Mouse (Mus musculus): ENCODE measurements at regions not wholly inside any gene's neighbourhood (a gene's known extent, or its start where the extent isn't known, plus 50 kb on each side); places are given as distances from the start of the nearest gene placed in this dataset.

DNA sequence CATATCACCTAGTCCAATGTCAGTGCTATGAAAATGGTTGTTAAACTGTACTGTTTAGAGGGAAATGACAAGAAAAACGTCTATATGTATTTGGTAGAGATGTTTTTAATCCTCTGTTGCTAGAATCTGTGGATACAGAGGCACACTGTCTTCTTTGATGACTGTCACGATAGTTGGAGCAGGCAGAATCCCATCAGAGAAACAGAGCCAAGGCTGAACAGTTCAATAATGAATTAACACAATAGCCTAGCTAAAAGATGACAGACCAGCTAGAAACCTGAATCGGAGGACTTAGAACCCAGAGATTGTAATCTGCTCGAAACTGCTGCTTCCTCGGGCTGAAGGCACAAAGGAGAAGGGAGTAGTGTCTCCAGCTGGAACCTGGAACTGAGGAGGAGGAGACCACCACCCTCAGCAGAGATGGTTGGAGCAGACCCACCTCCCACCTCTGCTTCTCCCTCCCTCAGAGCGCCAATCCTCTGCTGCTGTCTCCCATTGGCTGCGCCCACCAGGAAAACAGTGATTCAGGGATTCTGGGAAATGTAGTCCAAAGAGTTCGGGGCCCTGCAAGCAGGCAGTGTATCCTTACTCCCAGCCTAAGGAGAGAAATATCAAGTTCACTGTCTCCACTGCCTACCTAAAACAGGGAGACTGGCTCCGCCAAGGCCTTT lies 98.2 kb upstream of the Mgme1 start:
- peak overlapping the region; percentile 42 for H3K9ac ChIP-seq (replicated peaks)
- peak overlapping the region; percentile 52 for H3K4me2 ChIP-seq
- no peak overlapping the region for H3K27ac ChIP-seq
- peak; percentile 88 for ATAC-seq (ENCODE audit: insufficient number of reproducible peaks, insufficient read depth, low FRiP score, low TSS enrichment, low read depth)
- H3K4me1 ChIP-seq (replicated peaks), result 0 out of 2 replicates have a peak, but pooled peaks cover 11% of the 10 kb centered on the region
- no peaks in the 10 kb centered on the region for H3K9me3 ChIP-seq
- H3K27me3 ChIP-seq, result no peaks in the 10 kb centered on the region
- peak overlapping the region; percentile 34 for H3K4me3 ChIP-seq (replicated peaks)
- no peaks in the 10 kb centered on the region for H3K36me3 ChIP-seq
- 17% methylated on average over 9 of the region's 9 CpGs for WGBS

DNA sequence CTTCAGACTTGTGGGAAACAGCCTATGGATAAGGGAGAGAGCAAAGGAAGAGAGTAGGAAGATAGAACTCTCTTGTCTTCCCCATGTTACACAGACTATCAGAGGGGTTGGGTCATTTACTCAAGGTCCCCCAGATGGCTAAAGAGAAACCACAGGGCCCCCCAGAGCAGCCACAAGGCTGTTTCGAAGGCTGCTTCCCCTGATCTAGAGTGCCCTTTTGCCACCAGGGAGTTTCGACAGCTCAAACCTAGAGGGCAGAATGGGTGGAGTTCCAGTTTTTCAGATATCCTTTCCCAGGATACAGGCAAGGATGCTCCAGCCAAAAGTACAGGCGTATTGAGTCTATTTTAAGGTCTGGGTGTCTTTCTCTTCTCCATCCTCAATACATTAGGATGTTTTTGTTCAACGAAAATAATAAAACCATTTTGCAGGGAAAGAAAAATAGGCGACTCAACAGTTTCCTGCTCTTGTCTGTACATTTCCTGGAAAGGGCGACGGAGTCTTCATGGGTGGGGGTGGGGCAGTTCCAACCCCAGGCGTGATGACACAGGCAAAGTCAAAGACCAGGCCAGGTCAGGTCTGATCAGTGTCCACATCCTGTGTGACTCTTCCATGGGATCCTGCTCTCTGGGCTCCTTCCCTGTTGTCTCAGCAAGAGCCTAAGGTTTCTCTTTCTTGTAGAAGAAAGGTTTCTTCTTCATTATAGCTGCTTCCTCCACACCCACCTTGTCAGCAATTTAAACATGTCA lies 96.9 kb upstream of the Mgme1 start:
- Histone ChIP-seq H3K36me3 (no peaks in the 10 kb centered on the region), H3K27ac (no peak overlapping the region), H3K9me3 (no peaks in the 10 kb centered on the region), H3K4me2 (no peak overlapping the region), H3K27me3 (no peaks in the 10 kb centered on the region), H3K9ac (replicated peaks) (no peak overlapping the region), H3K4me3 (replicated peaks) (no peak overlapping the region), H3K4me1 (replicated peaks) (0 out of 2 replicates have a peak, but pooled peaks cover 16% of the 10 kb centered on the region)
- ATAC-seq (ENCODE audit: insufficient number of reproducible peaks, insufficient read depth, low FRiP score, low TSS enrichment, low read depth), result no peak
- WGBS, result 82% methylated on average over 8 of the region's 8 CpGs

DNA sequence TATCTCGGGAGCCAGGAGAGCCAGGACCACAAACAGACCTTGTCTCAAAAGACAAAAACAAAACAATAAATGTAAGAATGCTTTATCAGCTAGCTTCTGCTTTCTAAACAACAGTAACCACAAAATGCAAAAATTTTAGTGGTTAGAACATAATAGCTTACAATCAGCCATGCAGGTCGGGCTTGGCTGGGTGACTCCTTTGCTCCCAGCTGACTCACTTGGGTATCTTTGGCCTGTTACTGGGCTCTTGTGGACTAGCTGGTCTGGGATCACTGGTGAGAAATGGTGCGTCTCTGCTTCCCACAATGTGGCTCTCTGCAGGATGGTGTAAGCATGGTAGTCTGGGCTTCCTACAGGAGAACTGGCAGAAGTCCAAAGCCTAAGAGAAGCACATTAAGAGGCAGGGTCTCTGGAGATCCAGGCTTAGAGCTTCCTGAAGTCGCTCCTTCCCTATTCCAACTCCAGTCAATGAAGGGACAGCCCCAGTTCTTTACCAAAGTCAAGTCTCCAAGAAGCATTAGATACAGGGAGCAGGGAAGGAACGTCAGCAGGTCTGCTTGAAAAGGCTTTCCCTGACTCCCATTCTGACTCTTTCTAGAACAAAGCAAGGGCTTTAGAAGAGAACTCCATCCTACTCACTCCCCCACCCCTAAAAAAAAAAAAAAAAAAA lies 96.0 kb upstream of the Mgme1 start:
- no peak overlapping the region for H3K9ac ChIP-seq (replicated peaks)
- WGBS, result 81% methylated on average over 5 of the region's 5 CpGs
- no peaks in the 10 kb centered on the region for H3K9me3 ChIP-seq
- ATAC-seq (ENCODE audit: insufficient number of reproducible peaks, insufficient read depth, low FRiP score, low TSS enrichment, low read depth), result no peak
- 0 out of 2 replicates have a peak, but pooled peaks cover 12% of the 10 kb centered on the region for H3K4me1 ChIP-seq (replicated peaks)
- H3K36me3 ChIP-seq, result no peaks in the 10 kb centered on the region
- H3K4me3 ChIP-seq (replicated peaks), result no peak overlapping the region
- H3K27ac ChIP-seq, result no peak overlapping the region
- H3K27me3 ChIP-seq, result no peaks in the 10 kb centered on the region
- no peak overlapping the region for H3K4me2 ChIP-seq

DNA sequence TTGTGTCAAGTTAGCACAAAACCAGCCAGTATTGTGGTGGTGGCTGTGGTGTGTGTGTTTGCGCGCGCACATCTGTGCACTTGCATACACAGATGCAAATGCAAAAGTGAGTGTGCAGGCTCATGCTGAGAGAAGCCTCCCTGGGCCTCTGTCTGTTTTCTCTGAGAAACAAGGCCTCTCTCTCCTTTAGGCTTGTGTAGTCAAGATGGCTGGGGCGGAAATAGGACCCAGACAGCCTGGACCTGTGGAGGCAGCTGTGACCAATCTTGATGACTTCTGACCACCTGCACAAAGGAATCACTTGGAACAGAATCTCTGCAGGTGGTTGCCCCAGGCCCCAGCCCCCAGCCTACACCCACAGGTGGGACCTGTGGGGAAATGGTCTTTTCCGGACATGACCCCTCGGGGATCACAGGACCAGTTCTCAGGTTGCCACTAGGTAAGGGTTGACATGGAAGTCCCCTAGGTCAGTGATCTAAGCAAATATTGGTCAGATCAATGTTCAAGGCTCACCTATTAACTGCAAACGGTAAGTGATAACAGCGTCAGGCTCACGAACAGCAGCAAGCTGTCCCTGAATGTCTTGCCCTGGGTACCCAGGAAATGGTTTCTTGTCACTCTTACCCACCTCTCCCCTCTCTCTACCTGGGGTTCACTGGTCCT lies 93.8 kb upstream of the Mgme1 start:
- Histone ChIP-seq H3K4me1 (replicated peaks) (0 out of 2 replicates have a peak, but pooled peaks cover 8% of the 10 kb centered on the region), H3K36me3 (no peaks in the 10 kb centered on the region), H3K4me3 (replicated peaks) (no peak overlapping the region), H3K9me3 (no peaks in the 10 kb centered on the region), H3K27ac (no peak overlapping the region), H3K4me2 (no peak overlapping the region), H3K27me3 (no peaks in the 10 kb centered on the region), H3K9ac (replicated peaks) (no peak overlapping the region)
- ATAC-seq (ENCODE audit: insufficient number of reproducible peaks, insufficient read depth, low FRiP score, low TSS enrichment, low read depth), result no peak
- 92% methylated on average over 9 of the region's 9 CpGs for WGBS

DNA sequence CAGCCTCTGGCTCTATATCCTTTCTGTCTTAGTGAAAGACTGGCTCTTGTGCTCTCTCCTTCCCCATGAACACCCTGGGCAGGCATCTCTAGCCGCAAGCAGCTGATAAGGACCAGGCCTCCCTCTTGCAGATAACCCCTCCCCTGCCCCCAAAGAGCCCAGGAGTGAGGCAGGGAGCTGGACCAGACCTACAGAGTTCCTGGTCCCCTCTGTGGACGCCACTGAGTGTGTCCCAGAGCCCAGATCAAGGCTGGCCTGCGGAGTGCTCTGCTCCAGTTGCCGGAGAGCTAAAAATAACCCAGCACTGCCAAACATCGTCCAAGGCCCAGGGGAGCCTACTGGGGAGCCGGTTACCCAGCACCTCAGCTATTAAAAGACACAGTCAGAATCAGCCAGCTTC lies 93.2 kb upstream of the Mgme1 start:
- Histone ChIP-seq H3K36me3 (no peaks in the 10 kb centered on the region), H3K4me2 (no peak overlapping the region), H3K4me3 (replicated peaks) (no peak overlapping the region), H3K9ac (replicated peaks) (no peak overlapping the region), H3K9me3 (no peaks in the 10 kb centered on the region), H3K27ac (no peak overlapping the region), H3K4me1 (replicated peaks) (0 out of 2 replicates have a peak, but pooled peaks cover 8% of the 10 kb centered on the region), H3K27me3 (no peaks in the 10 kb centered on the region)
- 52% methylated on average over 6 of the region's 6 CpGs for WGBS
- ATAC-seq (ENCODE audit: insufficient number of reproducible peaks, insufficient read depth, low FRiP score, low TSS enrichment, low read depth), result no peak

DNA sequence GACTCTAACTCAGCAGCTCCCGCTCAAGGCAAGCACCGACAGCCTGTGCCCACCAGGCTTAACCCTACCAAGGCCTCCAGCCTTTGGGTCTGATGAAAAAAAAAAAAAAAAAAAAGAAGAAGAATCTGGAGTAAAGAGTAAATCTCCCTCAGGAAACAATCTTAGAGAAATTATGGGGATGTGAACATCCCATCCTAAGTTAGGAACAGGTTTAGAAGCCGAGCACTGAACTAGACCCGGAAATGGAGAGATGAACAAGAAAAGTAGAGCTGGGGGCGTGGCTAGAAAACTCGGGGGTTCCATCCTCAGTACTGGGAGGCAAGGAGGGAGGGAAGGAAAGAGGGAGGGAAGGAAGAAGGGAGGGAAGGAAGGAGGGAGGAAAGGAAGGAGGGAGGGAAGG lies 92.5 kb upstream of the Mgme1 start:
- H3K4me2 ChIP-seq, result no peak overlapping the region
- H3K9me3 ChIP-seq, result no peaks in the 10 kb centered on the region
- no peaks in the 10 kb centered on the region for H3K27me3 ChIP-seq
- 0 out of 2 replicates have a peak, but pooled peaks cover 5% of the 10 kb centered on the region for H3K4me1 ChIP-seq (replicated peaks)
- no peak overlapping the region for H3K4me3 ChIP-seq (replicated peaks)
- no peak overlapping the region for H3K27ac ChIP-seq
- H3K9ac ChIP-seq (replicated peaks), result no peak overlapping the region
- no peak for ATAC-seq (ENCODE audit: insufficient number of reproducible peaks, insufficient read depth, low FRiP score, low TSS enrichment, low read depth)
- WGBS, result 80% methylated on average over 6 of the region's 6 CpGs
- H3K36me3 ChIP-seq, result no peaks in the 10 kb centered on the region

DNA sequence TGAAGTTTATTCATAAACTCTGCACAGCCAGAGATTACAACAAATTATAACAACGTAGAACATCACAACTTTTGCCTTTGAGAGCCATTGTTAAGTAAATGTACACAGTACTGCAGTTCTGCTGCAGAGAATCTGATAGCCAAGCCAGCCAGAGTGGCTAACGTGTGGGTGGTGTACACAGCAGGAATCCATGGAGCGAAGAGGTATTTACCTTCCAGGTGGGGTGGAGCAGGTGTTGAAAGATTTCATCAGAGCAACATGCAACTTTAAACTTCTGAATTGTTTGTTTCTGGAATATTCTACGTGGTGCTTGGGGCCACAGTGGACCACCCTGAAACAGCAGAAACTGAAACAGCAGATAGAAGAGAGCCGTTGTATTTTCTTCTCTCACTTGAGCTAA lies 88.4 kb upstream of the Mgme1 start:
- 0 out of 2 replicates have a peak, but pooled peaks cover 5% of the 10 kb centered on the region for H3K4me1 ChIP-seq (replicated peaks)
- H3K36me3 ChIP-seq, result no peaks in the 10 kb centered on the region
- no peak overlapping the region for H3K4me2 ChIP-seq
- H3K9me3 ChIP-seq, result no peaks in the 10 kb centered on the region
- no peak for ATAC-seq (ENCODE audit: insufficient number of reproducible peaks, insufficient read depth, low FRiP score, low TSS enrichment, low read depth)
- no peak overlapping the region for H3K4me3 ChIP-seq (replicated peaks)
- WGBS, result 79% methylated on average over 5 of the region's 5 CpGs
- H3K27ac ChIP-seq, result no peak overlapping the region
- no peaks in the 10 kb centered on the region for H3K27me3 ChIP-seq
- H3K9ac ChIP-seq (replicated peaks), result no peak overlapping the region

DNA sequence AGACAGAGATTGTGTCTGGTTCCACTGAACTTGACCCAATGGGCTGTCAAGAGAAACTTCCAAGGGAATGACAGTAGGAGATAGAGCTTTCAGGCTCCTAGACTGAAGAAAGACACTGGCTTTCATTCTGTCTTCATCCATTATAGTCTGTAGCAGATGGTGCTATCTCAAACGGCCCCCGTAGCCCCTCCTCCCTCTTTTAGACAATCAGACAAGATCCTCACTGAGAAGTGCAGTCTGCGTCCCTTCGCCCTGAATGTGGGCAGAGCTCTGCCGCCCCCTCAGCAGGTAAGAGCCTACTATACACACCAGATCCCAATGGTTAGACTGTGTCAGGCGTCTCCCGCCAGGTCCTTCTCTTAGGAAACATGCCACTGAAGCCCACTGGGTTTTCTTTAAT lies 87.9 kb upstream of the Mgme1 start:
- Histone ChIP-seq H3K4me3 (replicated peaks) (no peak overlapping the region), H3K4me2 (no peak overlapping the region), H3K36me3 (no peaks in the 10 kb centered on the region), H3K4me1 (replicated peaks) (0 out of 2 replicates have a peak, but pooled peaks cover 1% of the 10 kb centered on the region), H3K9me3 (no peaks in the 10 kb centered on the region), H3K9ac (replicated peaks) (no peak overlapping the region), H3K27ac (no peak overlapping the region), H3K27me3 (no peaks in the 10 kb centered on the region)
- ATAC-seq (ENCODE audit: insufficient number of reproducible peaks, insufficient read depth, low FRiP score, low TSS enrichment, low read depth), result no peak
- WGBS, result 78% methylated on average over 7 of the region's 7 CpGs

DNA sequence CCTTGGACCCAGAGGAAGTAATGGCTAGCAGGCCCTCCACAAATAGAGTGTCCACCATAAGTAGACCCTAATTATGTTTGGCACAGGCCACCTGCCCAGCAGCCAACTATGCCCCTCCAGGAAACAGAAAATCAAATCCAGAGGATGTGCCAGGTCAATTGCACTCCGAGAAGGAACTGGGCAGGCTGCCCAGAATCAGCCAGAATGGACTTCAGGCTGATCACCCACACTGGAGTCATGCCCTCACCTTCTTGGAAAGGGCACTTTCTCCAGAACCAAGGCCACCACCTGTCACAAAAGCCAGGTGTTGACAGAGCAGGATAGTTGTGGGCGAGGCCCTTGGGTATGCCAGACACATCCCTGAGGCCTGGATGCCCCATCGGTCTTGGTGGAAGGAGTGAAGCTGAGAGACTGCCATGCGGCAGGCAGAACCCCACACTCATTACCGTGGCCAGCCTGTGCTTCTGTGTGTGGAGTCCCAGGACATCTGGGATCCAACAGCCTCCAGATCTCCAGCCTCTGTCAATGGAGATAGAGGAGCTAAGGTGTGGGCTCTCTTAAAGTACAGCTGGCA lies 87.0 kb upstream of the Mgme1 start:
- no peaks in the 10 kb centered on the region for H3K9me3 ChIP-seq
- H3K4me1 ChIP-seq (replicated peaks), result peaks cover 7% of the 10 kb centered on the region
- no peak overlapping the region for H3K9ac ChIP-seq (replicated peaks)
- no peak overlapping the region for H3K4me3 ChIP-seq (replicated peaks)
- H3K4me2 ChIP-seq, result no peak overlapping the region
- H3K27ac ChIP-seq, result no peak overlapping the region
- no peaks in the 10 kb centered on the region for H3K27me3 ChIP-seq
- ATAC-seq (ENCODE audit: insufficient number of reproducible peaks, insufficient read depth, low FRiP score, low TSS enrichment, low read depth), result no peak; the same call in 1 of the 2 replicates
- no peaks in the 10 kb centered on the region for H3K36me3 ChIP-seq
- WGBS, result 82% methylated on average over 5 of the region's 5 CpGs

DNA sequence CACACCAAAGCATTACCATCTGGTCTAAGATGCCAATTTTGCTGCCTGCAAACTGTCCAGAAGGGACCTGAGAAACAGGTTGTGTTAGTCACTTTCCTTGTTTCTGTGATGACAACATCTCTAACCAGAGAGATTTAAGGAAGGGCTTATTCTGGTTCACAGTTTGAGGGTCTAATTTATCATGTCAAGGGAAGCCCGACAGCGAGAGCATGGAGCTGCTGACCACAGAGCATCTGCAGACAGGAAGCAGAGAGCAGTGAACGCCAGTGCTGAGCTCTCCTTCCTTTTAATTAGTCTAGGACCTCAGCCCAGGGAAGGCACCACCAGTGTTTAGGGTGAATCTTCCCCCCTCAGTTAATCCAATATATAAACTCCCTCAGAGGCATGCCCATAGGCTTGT lies 85.3 kb upstream of the Mgme1 start:
- no peak overlapping the region for H3K4me3 ChIP-seq (replicated peaks)
- no peak overlapping the region for H3K4me2 ChIP-seq
- peaks cover 15% of the 10 kb centered on the region for H3K4me1 ChIP-seq (replicated peaks)
- H3K9ac ChIP-seq (replicated peaks), result no peak overlapping the region
- H3K27ac ChIP-seq, result no peak overlapping the region
- 71% methylated on average over 3 of the region's 3 CpGs for WGBS
- no peaks in the 10 kb centered on the region for H3K36me3 ChIP-seq
- no peak for ATAC-seq (ENCODE audit: insufficient number of reproducible peaks, insufficient read depth, low FRiP score, low TSS enrichment, low read depth)
- no peaks in the 10 kb centered on the region for H3K9me3 ChIP-seq
- H3K27me3 ChIP-seq, result no peaks in the 10 kb centered on the region

DNA sequence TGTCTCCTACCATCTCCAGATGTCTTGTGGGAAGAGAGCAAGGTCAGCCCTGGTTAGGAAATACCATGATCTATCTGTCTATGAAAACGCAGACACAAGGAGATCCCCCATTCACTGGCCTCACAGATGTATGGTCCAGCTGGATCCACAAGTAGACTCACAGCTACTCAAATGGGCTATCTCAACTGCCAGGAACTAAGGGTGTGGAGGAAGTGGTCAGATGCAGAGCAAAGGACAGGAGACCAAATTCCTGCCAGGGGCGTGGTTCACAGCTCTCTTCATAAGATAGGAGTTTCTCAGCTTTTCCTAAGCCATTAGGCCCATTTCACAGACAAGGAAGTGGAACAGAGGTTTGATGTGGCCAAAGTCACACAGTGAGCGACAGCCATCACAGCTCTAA lies 84.0 kb upstream of the Mgme1 start:
- Histone ChIP-seq H3K27ac (no peak overlapping the region), H3K36me3 (no peaks in the 10 kb centered on the region), H3K4me1 (replicated peaks) (peaks cover 15% of the 10 kb centered on the region), H3K4me3 (replicated peaks) (no peak overlapping the region), H3K9ac (replicated peaks) (no peak overlapping the region), H3K27me3 (no peaks in the 10 kb centered on the region), H3K4me2 (no peak overlapping the region), H3K9me3 (no peaks in the 10 kb centered on the region)
- ATAC-seq (ENCODE audit: insufficient number of reproducible peaks, insufficient read depth, low FRiP score, low TSS enrichment, low read depth), result no peak
- WGBS, result 89% methylated on average over 3 of the region's 3 CpGs
